Mouse (Mus musculus): ENCODE measurements around the gene Gnai2.
A peak's percentile ranks its signal among the peaks of the same experiment; 100 is the strongest.

GRCm38 (mm10) chr9:107667219-107667618 lies 32.1 kb upstream of the Gnai2 start:
- no peak for TF ChIP-seq CTCF (IDR thresholded peaks at IDR 0.05; ENCODE audit: low read depth, low read length)
- TF ChIP-seq POLR2A (IDR thresholded peaks at IDR 0.05; ENCODE audit: insufficient read depth, low read length), result peak; percentile 85
- 0 out of 2 replicates have a peak, but pooled peaks have one; percentile 33 for TF ChIP-seq EP300 (IDR thresholded peaks at IDR 0.05; ENCODE audit: insufficient read depth, low read depth, low read length)

Data from ES-Bruce4 (cell line).